In genomic region chr6:145765011-145765410, GRCm38 (mm10) we compare ENCODE assay signal across 18 mouse cellular contexts. TPM values are rescaled to one million over a fixed set of nuclear protein-coding genes. Genes with fewer than 3 reads are reported as not detected.
DNase-seq lines count a peak whose midpoint lies in the region; ATAC-seq and TF ChIP-seq lines count a peak whose summit lies in the region.
"Had no signal": no experiment of that assay in that cellular context is flagged by ENCODE, and none has a peak within 500 bp of the region (broad histone marks: within the 10 kb centered on the region; RNA-seq: fewer than 3 reads in every experiment).

No protein-coding gene starts in this region.

- no peak for DNase-seq in heart, adult 8-10 months (ENCODE audit: low spot score)
- no peak for DNase-seq in urinary bladder, postnatal 10 days (ENCODE audit: low spot score)
- DNase-seq: cerebellum, postnatal 25 days; gastrocnemius, postnatal 14 days; lung, postnatal 4 days; right cerebral cortex, postnatal 25 days had no signal

- no peaks in the 10 kb centered on the region for H3K27me3 ChIP-seq in heart, embryonic 13.5 days (replicated peaks)
- no peaks in the 10 kb centered on the region for H3K27me3 ChIP-seq in heart, embryonic 14.5 days (ENCODE audit: control insufficient read depth, insufficient read depth, low read length)
- H3K27me3 ChIP-seq: embryonic facial prominence, embryonic 12.5 days; hindbrain, embryonic 13.5 days; intestine, embryonic 15.5 days; limb, embryonic 15.5 days; neural tube, embryonic 13.5 days had no signal

- no peak for TF ChIP-seq POLR2A in bone marrow, adult 2 months (IDR thresholded peaks at IDR 0.05; ENCODE audit: borderline replicate concordance, control insufficient read depth, low read depth, low read length)

- peak overlapping the region; percentile 65 for H3K9ac ChIP-seq in heart, embryonic 13.5 days
- peak overlapping the region; percentile 45; the same call in 1 of the 2 replicates for H3K9ac ChIP-seq in heart, embryonic 14.5 days (ENCODE audit: low read length)
- H3K9ac ChIP-seq: embryonic facial prominence, embryonic 12.5 days; hindbrain, embryonic 13.5 days; intestine, embryonic 15.5 days; limb, embryonic 15.5 days; neural tube, embryonic 13.5 days had no signal

- peaks cover 34% of the 10 kb centered on the region; the same call in 1 of the 2 replicates for H3K79me2 ChIP-seq in macrophage (ENCODE audit: inconsistent target)

- WGBS in heart, embryonic 13.5 days, result 38% methylated on average over 7 of the region's 7 CpGs
- WGBS in bone marrow, adult 2 months, result 26% methylated on average over 7 of the region's 7 CpGs
- WGBS in heart, embryonic 14.5 days, result 40% methylated on average over 7 of the region's 7 CpGs
- 13% methylated on average over 7 of the region's 7 CpGs for WGBS in macrophage (ENCODE audit: missing documents)

- no peaks in the 10 kb centered on the region for H3K9me3 ChIP-seq in heart, embryonic 13.5 days
- H3K9me3 ChIP-seq in heart, embryonic 14.5 days (ENCODE audit: control insufficient read depth, low read length), result no peaks in the 10 kb centered on the region
- H3K9me3 ChIP-seq: embryonic facial prominence, embryonic 12.5 days; hindbrain, embryonic 13.5 days; intestine, embryonic 15.5 days; limb, embryonic 15.5 days; neural tube, embryonic 13.5 days had no signal

- H3K4me2 ChIP-seq in heart, embryonic 13.5 days, result 0 out of 2 replicates have a peak overlapping the region, but pooled peaks have one; percentile 18
- no peak overlapping the region for H3K4me2 ChIP-seq in heart, embryonic 14.5 days (ENCODE audit: low read length)
- H3K4me2 ChIP-seq: embryonic facial prominence, embryonic 12.5 days; hindbrain, embryonic 13.5 days; intestine, embryonic 15.5 days; limb, embryonic 15.5 days; neural tube, embryonic 13.5 days had no signal

- no peak overlapping the region for H3K4me3 ChIP-seq in heart, embryonic 13.5 days
- peak overlapping the region; percentile 25 for H3K4me3 ChIP-seq in bone marrow, adult 2 months (replicated peaks; ENCODE audit: control insufficient read depth, low read depth, low read length)
- no peak overlapping the region for H3K4me3 ChIP-seq in heart, embryonic 14.5 days (ENCODE audit: control insufficient read depth in 1 of 2, insufficient read depth in 1 of 2, low read depth in 1 of 2, low read length in 2 of 2)
- no peak overlapping the region for H3K4me3 ChIP-seq in macrophage (ENCODE audit: inconsistent target)
- H3K4me3 ChIP-seq: embryonic facial prominence, embryonic 12.5 days; hindbrain, embryonic 13.5 days; intestine, embryonic 15.5 days; layer of hippocampus, adult 2 months; limb, embryonic 15.5 days; neural tube, embryonic 13.5 days had no signal

- peak overlapping the region; percentile 55 for H3K27ac ChIP-seq in heart, embryonic 13.5 days (replicated peaks)
- H3K27ac ChIP-seq in bone marrow, adult 2 months (ENCODE audit: control insufficient read depth, insufficient read depth, low read depth, low read length, poor library complexity), result peak overlapping the region; percentile 50; the same call in 1 of the 2 replicates
- peak overlapping the region in 1 of 2 experiments; percentile 30; a peak in 2 of 4 replicates for H3K27ac ChIP-seq in heart, embryonic 14.5 days (replicated peaks in 1 of 2; ENCODE audit: control insufficient read depth in 1 of 2, insufficient read depth in 1 of 2, low read depth in 2 of 2, low read length in 2 of 2)
- H3K27ac ChIP-seq in macrophage, result 0 out of 2 replicates have a peak overlapping the region, but pooled peaks have one; percentile 19
- H3K27ac ChIP-seq: embryonic facial prominence, embryonic 12.5 days; hindbrain, embryonic 13.5 days; intestine, embryonic 15.5 days; kidney, postnatal 0 days; layer of hippocampus, adult 2 months; limb, embryonic 15.5 days; neural tube, embryonic 13.5 days had no signal

- peaks cover 96% of the 10 kb centered on the region for H3K4me1 ChIP-seq in heart, embryonic 13.5 days
- peaks cover 9% of the 10 kb centered on the region for H3K4me1 ChIP-seq in bone marrow, adult 2 months (ENCODE audit: control insufficient read depth, insufficient read depth, low read length)
- H3K4me1 ChIP-seq in heart, embryonic 14.5 days (ENCODE audit: control insufficient read depth in 2 of 2, insufficient read depth in 2 of 2, low read length in 2 of 2), result peaks cover 51 to 80% of the 10 kb centered on the region in 2 experiments

- no peaks in the 10 kb centered on the region for H3K36me3 ChIP-seq in heart, embryonic 13.5 days
- no peaks in the 10 kb centered on the region for H3K36me3 ChIP-seq in heart, embryonic 14.5 days (ENCODE audit: control insufficient read depth, insufficient read depth, low read length)
- no peaks in the 10 kb centered on the region for H3K36me3 ChIP-seq in macrophage (ENCODE audit: inconsistent target)
- H3K36me3 ChIP-seq: embryonic facial prominence, embryonic 12.5 days; hindbrain, embryonic 13.5 days; intestine, embryonic 15.5 days; limb, embryonic 15.5 days; neural tube, embryonic 13.5 days had no signal

- TF ChIP-seq CTCF in bone marrow, adult 2 months (IDR thresholded peaks at IDR 0.05; ENCODE audit: control insufficient read depth, insufficient read depth, low read length), result no peak

- ATAC-seq in heart, embryonic 13.5 days (ENCODE audit: extremely low read depth, insufficient number of reproducible peaks, low FRiP score, low TSS enrichment), result no peak
- ATAC-seq in heart, embryonic 14.5 days (ENCODE audit: insufficient number of reproducible peaks, insufficient read depth, low FRiP score, low read depth), result no peak
- ATAC-seq in megakaryocyte-erythroid progenitor cell, adult 5-6 weeks (replicated peaks; ENCODE audit: low FRiP score, low TSS enrichment, poor library complexity, severe bottlenecking), result no peak
- ATAC-seq: intestine, embryonic 15.5 days had no signal

RNA-seq across cellular contexts. Expression of gene Rassf8, which starts 18.5 kb away (rescaled TPM):
- 7.4 and 7.6 TPM in 2 replicates for polyA plus RNA-seq in heart, embryonic 13.5 days (2015; fragmentation: Nextera tagmentation; extraction: Ambion mirVana)
- 10 to 100 TPM; 54.3 to 61.5 (median 55.4) TPM for total RNA-seq in heart, adult 8-10 months (2022)
- 3.0 and 3.5 TPM in 2 replicates for polyA plus RNA-seq in bone marrow, adult 2 months (2011; ENCODE audit: insufficient read depth, insufficient read length, low replicate concordance, missing spikeins)
- polyA plus RNA-seq in heart, embryonic 14.5 days (2014; fragmentation: Nextera tagmentation; extraction: Ambion mirVana), result 12.7 and 15.7 TPM in 2 replicates
- total RNA-seq in macrophage (2018; cell fraction: chromatin; rRNA removed), result 10 to 100 TPM in 15 of 26 experiments, 1 to 10 TPM in 11; 2.4 to 34.1 (median 12.6) TPM
- total RNA-seq in macrophage (2018; cell fraction: cytosol; rRNA removed), result 10 to 100 TPM; 13.0 to 42.3 (median 21.1) TPM
- total RNA-seq in macrophage (2018; cell fraction: nucleus; rRNA removed), result 10 to 100 TPM in 22 of 26 experiments, 1 to 10 TPM in 4; 8.0 to 30.3 (median 16.6) TPM
- 12.6 to 27.6 TPM (median 17.7 TPM) in 3 replicates for polyA plus RNA-seq in macrophage (2018)
- total RNA-seq in megakaryocyte-erythroid progenitor cell, adult 5-6 weeks (2014; fragmentation: Nextera tagmentation), result 2.8 TPM in 1 of 2 replicates, not detected in the other
- total RNA-seq in megakaryocyte-erythroid progenitor cell, adult 5-6 weeks (2017), result 1.0 and 5.1 TPM in 2 replicates
